Mouse (Mus musculus) right cerebral cortex, postnatal 4 days (tissue): Measurements from ENCODE around the gene Slc25a13.

Experiments used
- DNase-seq: peaks from one replicate; pipeline ENCODE4 v3.0.0-alpha.2; 2022

Slc25a13 gene

GRCm38 (mm10) chr6:6216507-6217285 is at the start of gene Slc25a13:
Gene Slc25a13, minus strand, starts transcription at chr6:6217173.
- peak; percentile 36 for DNase-seq

GRCm38 (mm10) chr6:6265761-6266160 is 48.8 kb upstream of the Slc25a13 start:
- no peak for DNase-seq

GRCm38 (mm10) chr6:6263293-6263911 is 46.4 kb upstream of the Slc25a13 start:
- DNase-seq: no peak

GRCm38 (mm10) chr6:6260917-6261316 is 43.9 kb upstream of the Slc25a13 start:
- no peak for DNase-seq

GRCm38 (mm10) chr6:6248500-6248899 is 31.5 kb upstream of the Slc25a13 start:
- DNase-seq: no peak

- no peak for DNase-seq
Measured at GRCm38 (mm10) chr6:6243828-6244227, 26.9 kb upstream of the Slc25a13 start.

- no peak for DNase-seq
Measured at GRCm38 (mm10) chr6:6242114-6242513, 25.1 kb upstream of the Slc25a13 start.

- no peak for DNase-seq
Measured at GRCm38 (mm10) chr6:6236788-6237298, 19.9 kb upstream of the Slc25a13 start.

- DNase-seq: no peak
Measured at GRCm38 (mm10) chr6:6230262-6230661, 13.3 kb upstream of the Slc25a13 start.

- DNase-seq: no peak
Measured at GRCm38 (mm10) chr6:6222721-6223120, 5.7 kb upstream of the Slc25a13 start.

GRCm38 (mm10) chr6:6220574-6220973 is 3.6 kb upstream of the Slc25a13 start:
- DNase-seq: no peak

- no peak for DNase-seq
Measured at GRCm38 (mm10) chr6:6219661-6220370, 2.8 kb upstream of the Slc25a13 start.

GRCm38 (mm10) chr6:6217286-6217625 is 283 bp upstream of the Slc25a13 start:
- DNase-seq: no peak

- no peak for DNase-seq
Measured at GRCm38 (mm10) chr6:6216120-6216506, 860 bp downstream of the Slc25a13 start.

GRCm38 (mm10) chr6:6212360-6213310 is 4.3 kb downstream of the Slc25a13 start:
- no peak for DNase-seq

GRCm38 (mm10) chr6:6211958-6212357 is 5.0 kb downstream of the Slc25a13 start:
- DNase-seq: no peak

- no peak for DNase-seq
Measured at GRCm38 (mm10) chr6:6210637-6211036, 6.3 kb downstream of the Slc25a13 start.

GRCm38 (mm10) chr6:6208351-6209059 is 8.5 kb downstream of the Slc25a13 start:
- no peak for DNase-seq

- no peak for DNase-seq
Measured at GRCm38 (mm10) chr6:6207836-6208235, 9.1 kb downstream of the Slc25a13 start.

GRCm38 (mm10) chr6:6207395-6207794 is 9.6 kb downstream of the Slc25a13 start:
- no peak for DNase-seq

- no peak for DNase-seq
Measured at GRCm38 (mm10) chr6:6205599-6206165, 11.3 kb downstream of the Slc25a13 start.

GRCm38 (mm10) chr6:6202451-6202850 is 14.5 kb downstream of the Slc25a13 start:
- no peak for DNase-seq
